ENCODE assay signal across 8 mouse cellular contexts in genomic region chr12:32952416-32952815, GRCm38 (mm10). TPM values are rescaled to one million over a fixed set of nuclear protein-coding genes. Genes with fewer than 3 reads are reported as not detected.
A peak's percentile ranks its signal among the peaks of the same experiment; 100 is the strongest.
DNase-seq lines count a peak whose midpoint lies in the region; ATAC-seq and TF ChIP-seq lines count a peak whose summit lies in the region.

No protein-coding gene starts in this region.

- peaks cover 12% of the 10 kb centered on the region for H3K4me1 ChIP-seq in forebrain, embryonic 14.5 days (ENCODE audit: control insufficient read depth, insufficient read depth, low read length)
- H3K4me1 ChIP-seq in forebrain, embryonic 13.5 days = peaks cover 25% of the 10 kb centered on the region
- no peaks in the 10 kb centered on the region; the same call in 1 of the 2 replicates for H3K4me1 ChIP-seq in cerebellum, adult 2 months (ENCODE audit: control insufficient read depth, insufficient read depth, low read length)

- TF ChIP-seq CTCF in cerebellum, adult 2 months (IDR thresholded peaks at IDR 0.05; ENCODE audit: borderline replicate concordance, insufficient read depth, low read depth, low read length) = peak; percentile 32; the same call in 1 of the 2 replicates
- TF ChIP-seq CTCF in left cerebral cortex, adult 2 months (IDR thresholded peaks at IDR 0.05) = peak; percentile 71

- H3K9me3 ChIP-seq in forebrain, embryonic 14.5 days (replicated peaks; ENCODE audit: control insufficient read depth, low read length) = no peaks in the 10 kb centered on the region
- no peaks in the 10 kb centered on the region for H3K9me3 ChIP-seq in forebrain, embryonic 13.5 days (replicated peaks)

- no peaks in the 10 kb centered on the region for H3K36me3 ChIP-seq in forebrain, embryonic 14.5 days (ENCODE audit: control insufficient read depth, insufficient read depth, low read length)
- no peaks in the 10 kb centered on the region for H3K36me3 ChIP-seq in forebrain, embryonic 13.5 days (ENCODE audit: poor library complexity, severe bottlenecking)

- intact Hi-C loops in left cerebral cortex, adult 2 months (cut with DNase I) = loop anchor here (2.0 to 5.0 kb wide), 3 partner anchors 26 to 195 kb away; partner anchors contain the start of gene Atxn7l1

- H3K27me3 ChIP-seq in forebrain, embryonic 14.5 days (replicated peaks; ENCODE audit: control insufficient read depth, insufficient read depth, low read length) = no peaks in the 10 kb centered on the region
- no peaks in the 10 kb centered on the region for H3K27me3 ChIP-seq in forebrain, embryonic 13.5 days
- no peaks in the 10 kb centered on the region for H3K27me3 ChIP-seq in cerebellum, adult 2 months (ENCODE audit: control insufficient read depth, insufficient read depth, low read length)

- H3K9ac ChIP-seq in forebrain, embryonic 14.5 days (ENCODE audit: low read length) = no peak overlapping the region
- H3K9ac ChIP-seq in forebrain, embryonic 13.5 days = no peak overlapping the region

- ATAC-seq in forebrain, embryonic 14.5 days = no peak
- ATAC-seq in forebrain, embryonic 13.5 days = no peak
- peak; percentile 72 for ATAC-seq in megakaryocyte-erythroid progenitor cell, adult 5-6 weeks (replicated peaks; ENCODE audit: low FRiP score, low TSS enrichment, poor library complexity, severe bottlenecking)

- H3K4me3 ChIP-seq in forebrain, embryonic 14.5 days (ENCODE audit: low read depth, low read length) = no peak overlapping the region
- H3K4me3 ChIP-seq in forebrain, embryonic 13.5 days = no peak overlapping the region
- no peak overlapping the region for H3K4me3 ChIP-seq in cerebellum, adult 2 months (replicated peaks; ENCODE audit: insufficient read depth, low read depth, low read length)
- peak overlapping the region; percentile 77; the same call in 1 of the 2 replicates for H3K4me3 ChIP-seq in left cerebral cortex, adult 2 months

- H3K27ac ChIP-seq in forebrain, embryonic 14.5 days (ENCODE audit: low read depth, low read length) = no peak overlapping the region
- no peak overlapping the region for H3K27ac ChIP-seq in forebrain, embryonic 13.5 days
- H3K27ac ChIP-seq in cerebellum, adult 2 months (ENCODE audit: insufficient read depth, low read length) = no peak overlapping the region
- H3K27ac ChIP-seq in left cerebral cortex, adult 2 months = peak overlapping the region; percentile 96

- 39% methylated on average over 3 of the region's 3 CpGs for WGBS in forebrain, embryonic 14.5 days
- 44% methylated on average over 3 of the region's 3 CpGs for WGBS in forebrain, embryonic 13.5 days
- WGBS in cerebellum, adult 2 months = 22% methylated on average over 3 of the region's 3 CpGs

- H3K4me2 ChIP-seq in forebrain, embryonic 14.5 days (ENCODE audit: low read length) = no peak overlapping the region
- no peak overlapping the region for H3K4me2 ChIP-seq in forebrain, embryonic 13.5 days

- DNase-seq in forebrain, embryonic 14.5 days (ENCODE audit: low spot score) = peak; percentile 9
- DNase-seq in ES-CJ7 (ENCODE audit: low read depth, low spot score) = peak; percentile 65
- peak; percentile 34 to 39 for DNase-seq in cerebellum, adult 2 months
- peak; percentile 33 to 39 for DNase-seq in heart, adult 9 months (ENCODE audit: low spot score in 2 of 2)
- DNase-seq in left cerebral cortex, adult 2 months (ENCODE audit: extremely low spot score in 1 of 2, low spot score in 2 of 2) = peak; percentile 46 to 53
- DNase-seq in testis, postnatal 14 days (ENCODE audit: low spot score) = peak; percentile 27

- TF ChIP-seq POLR2A in cerebellum, adult 2 months (IDR thresholded peaks at IDR 0.05; ENCODE audit: borderline replicate concordance, insufficient read depth, low read length) = no peak

RNA-seq across cellular contexts. Expression of gene Sypl, which starts 1.3 kb away (rescaled TPM):
- polyA plus RNA-seq in forebrain, embryonic 14.5 days (2014; fragmentation: Nextera tagmentation; extraction: Ambion mirVana) = 41.7 and 47.2 TPM in 2 replicates
- 41.1 and 41.2 TPM in 2 replicates for polyA plus RNA-seq in forebrain, embryonic 13.5 days (2015; fragmentation: Nextera tagmentation; extraction: Ambion mirVana)
- polyA plus RNA-seq in cerebellum, adult 2 months (2012; rRNA removed) = 53.6 and 54.7 TPM in 2 replicates
- total RNA-seq in left cerebral cortex, adult 2 months (2021) = 10 to 100 TPM; 33.6 to 41.8 TPM
- total RNA-seq in megakaryocyte-erythroid progenitor cell, adult 5-6 weeks (2014; fragmentation: Nextera tagmentation) = 34.3 and 36.1 TPM in 2 replicates
- 33.3 and 53.2 TPM in 2 replicates for total RNA-seq in megakaryocyte-erythroid progenitor cell, adult 5-6 weeks (2017)

Comparison
In these comparisons a context has a peak if more than half of its experiments do, and no peak if none do; other contexts are left out.
1. DNase-seq: peak in every context shown above with its lines; median percentile 65 in ES-CJ7; 50 in left cerebral cortex, adult 2 months; 36 in cerebellum, adult 2 months; 36 in heart, adult 9 months; 27 in testis, postnatal 14 days; 9 in forebrain, embryonic 14.5 days.